Mouse (Mus musculus) forebrain, embryonic 16.5 days (tissue): ENCODE measurements around the gene Exoc2. TPM values are rescaled to one million over a fixed set of nuclear protein-coding genes. Genes with fewer than 3 reads are reported as not detected.

Source experiments
- ATAC-seq: fragments of 200-750 bp; cut with Nextera tagmentation; 2 replicates; pipeline ENCODE4 v1.8.0; 2017; ENCODE audit warnings: mild to moderate bottlenecking, moderate library complexity
- H3K27ac ChIP-seq: fragments of 300-500 bp; sonication (generic); 2 replicates; pipeline ENCODE4 v1.5.1; 2014; ENCODE audit warnings: low read length, control low read depth
- H3K27me3 ChIP-seq: fragments of 300-500 bp; sonication (generic); replicated peaks from 2 replicates; pipeline ENCODE4 v1.6.1; 2014; ENCODE audit warnings: low read length; ENCODE audit not compliant: control insufficient read depth, insufficient read depth
- H3K36me3 ChIP-seq: fragments of 300-500 bp; sonication (generic); 2 replicates; pipeline ENCODE4 v1.6.1; 2014; ENCODE audit not compliant: control insufficient read depth, insufficient read depth
- H3K4me1 ChIP-seq: fragments of 300-500 bp; sonication (generic); replicated peaks from 2 replicates; pipeline ENCODE4 v1.6.1; 2014; ENCODE audit warnings: low read length; ENCODE audit not compliant: control insufficient read depth, insufficient read depth
- H3K4me2 ChIP-seq: fragments of 300-500 bp; sonication (generic); 2 replicates; pipeline ENCODE4 v1.6.1; 2014; ENCODE audit warnings: mild to moderate bottlenecking, low read length, control low read depth
- H3K4me3 ChIP-seq: fragments of 300-500 bp; sonication (generic); replicated peaks from 2 replicates; pipeline ENCODE4 v1.5.1; 2014; ENCODE audit warnings: mild to moderate bottlenecking, low read length, control low read depth
- H3K9ac ChIP-seq: fragments of 300-500 bp; sonication (generic); replicated peaks from 2 replicates; pipeline ENCODE4 v1.6.1; 2014; ENCODE audit warnings: low read depth, low read length, control low read depth
- H3K9me3 ChIP-seq: fragments of 300-500 bp; sonication (generic); 2 replicates; pipeline ENCODE4 v1.6.1; 2016; ENCODE audit warnings: low read length; ENCODE audit not compliant: control insufficient read depth
- WGBS: fragments of 180-500 bp; shearing (Covaris S2); extraction: QIAGEN DNeasy Blood & Tissue Kit; methylation state at CpG from one replicate; pipeline ENCODE4 v1.1.7; 2014; 5-methylcytosine and 5-hydroxymethylcytosine counted together
- polyA plus RNA-seq: library from polyadenylated mRNA; unstranded; fragments of >200 nt; fragmentation: Nextera tagmentation; extraction: Ambion mirVana; gene quantifications from 2 replicates; pipeline ENCODE4 v1.2.1, GENCODE M21; 2015

The Exoc2 gene
- polyA plus RNA-seq, 1 experiment from 2014 or later = 63.0 TPM

DNA sequence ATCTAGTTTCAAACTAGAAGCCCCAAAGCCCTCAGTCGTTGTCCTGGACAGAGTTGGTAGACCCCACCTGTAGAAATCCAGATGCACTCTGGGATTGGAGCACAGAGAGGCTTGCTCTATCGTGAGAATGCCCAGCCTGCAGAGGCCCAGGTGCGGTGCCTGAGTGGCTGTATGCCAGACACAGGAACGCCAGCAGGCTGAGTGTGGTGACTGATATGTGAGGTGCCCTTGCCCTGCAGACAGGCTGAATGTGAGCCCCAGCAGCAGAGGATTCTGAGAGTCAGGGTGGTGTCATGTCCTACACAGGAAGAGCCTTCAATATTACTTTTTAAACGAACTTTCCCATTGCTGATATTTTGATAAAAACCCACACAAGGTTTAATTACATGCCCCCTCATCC is 208.0 kb downstream of the Exoc2 start:
- no peak for ATAC-seq
- H3K9ac ChIP-seq = no peak overlapping the region
- H3K9me3 ChIP-seq = no peaks in the 10 kb centered on the region
- no peak overlapping the region for H3K27ac ChIP-seq
- no peaks in the 10 kb centered on the region for H3K4me1 ChIP-seq
- no peaks in the 10 kb centered on the region for H3K27me3 ChIP-seq
- H3K36me3 ChIP-seq = no peaks in the 10 kb centered on the region
- H3K4me2 ChIP-seq = no peak overlapping the region
- 78% methylated on average over 5 of the region's 5 CpGs for WGBS
- no peak overlapping the region for H3K4me3 ChIP-seq

DNA sequence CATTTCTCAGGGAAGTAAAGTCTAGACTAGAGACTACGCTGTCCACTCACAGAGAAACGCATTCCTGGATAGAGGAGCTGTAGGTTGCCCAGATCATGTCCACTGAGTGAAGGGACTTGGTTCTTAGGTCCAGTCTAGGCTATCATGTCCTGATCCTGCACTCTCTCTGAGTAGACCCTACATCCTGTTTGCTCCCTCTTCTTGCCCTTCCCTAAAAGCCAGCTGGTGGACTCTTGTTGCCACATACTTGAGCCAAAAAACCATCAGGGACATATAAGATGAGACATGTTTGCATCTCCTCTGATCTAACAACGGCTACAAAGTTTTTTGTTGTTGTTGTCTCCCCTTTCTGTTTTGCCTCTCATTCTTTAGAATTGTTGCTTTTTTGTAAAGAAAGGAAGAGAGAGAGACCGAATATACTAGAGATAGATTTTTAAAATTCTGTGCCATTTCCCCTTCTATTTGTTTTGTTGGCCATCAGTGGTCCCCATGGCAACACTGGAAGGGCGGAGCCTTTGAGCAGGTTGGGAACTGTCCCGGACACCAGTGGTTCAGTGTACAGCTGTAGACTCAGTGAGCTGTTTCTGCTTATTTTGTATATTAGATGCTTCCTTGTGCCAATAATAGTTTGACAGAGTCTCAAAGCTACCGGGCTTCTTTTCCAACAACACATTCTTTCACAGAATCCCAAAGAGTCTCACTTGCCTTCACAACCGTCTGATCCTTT is 209.7 kb downstream of the Exoc2 start:
- Histone ChIP-seq H3K36me3 (no peaks in the 10 kb centered on the region), H3K27me3 (no peaks in the 10 kb centered on the region), H3K9ac (no peak overlapping the region), H3K4me2 (no peak overlapping the region), H3K9me3 (no peaks in the 10 kb centered on the region), H3K4me1 (no peaks in the 10 kb centered on the region), H3K4me3 (no peak overlapping the region), H3K27ac (no peak overlapping the region)
- 76% methylated on average over 8 of the region's 8 CpGs for WGBS
- ATAC-seq = no peak

Other genes starting within 250 kb of the Exoc2 start
- 0.06 and 0.11 TPM in 2 replicates for gene Irf4, start 224.9 kb downstream of the Exoc2 start, polyA plus RNA-seq
- not detected in 2 replicates for gene Hus1b, start 26.3 kb downstream of the Exoc2 start, polyA plus RNA-seq
- 0.15 TPM in 1 of 2 replicates, not detected in the other for gene Gm5447, start 111 bp upstream of the Exoc2 start, polyA plus RNA-seq